Mouse (Mus musculus): ENCODE measurements around the gene Hint3. TPM values are rescaled to one million over a fixed set of nuclear protein-coding genes. Genes with fewer than 3 reads are reported as not detected.

Hint3 gene
- total and polyA plus RNA-seq, 2 experiments from 2014 or later: 33.4 to 75.0 TPM

GRCm38 (mm10) chr10:30585691-30586090, 43.7 kb downstream of the Hint3 start:
- Histone ChIP-seq H3K27ac (ENCODE audit: low read depth) (no peak overlapping the region), H3K4me1 (ENCODE audit: control insufficient read depth, insufficient read depth) (no peaks in the 10 kb centered on the region), H3K9me3 (replicated peaks; ENCODE audit: control insufficient read depth, low read length) (no peaks in the 10 kb centered on the region), H3K27me3 (ENCODE audit: control insufficient read depth, insufficient read depth, low read length) (no peaks in the 10 kb centered on the region), H3K36me3 (replicated peaks; ENCODE audit: control insufficient read depth, insufficient read depth, low read length) (peaks cover 35% of the 10 kb centered on the region), H3K4me2 (ENCODE audit: low read depth, low read length) (no peak overlapping the region), H3K4me3 (ENCODE audit: low read depth, low read length) (no peak overlapping the region), H3K9ac (replicated peaks; ENCODE audit: low read depth, low read length) (no peak overlapping the region)
- TF ChIP-seq CTCF (IDR thresholded peaks at IDR 0.05; ENCODE audit: low read depth) (no peak), EP300 (IDR thresholded peaks at IDR 0.05; ENCODE audit: low read depth) (no peak)
- 87% methylated on average over 1 of the region's 1 CpGs for whole genome bisulfite sequencing
- DNase-seq (ENCODE audit: low spot score) (no peak), ATAC-seq (ENCODE audit: insufficient read depth, low read depth) (no peak)

GRCm38 (mm10) chr10:30577670-30578280, 51.7 kb downstream of the Hint3 start:
- Histone ChIP-seq H3K36me3 (replicated peaks; ENCODE audit: control insufficient read depth, insufficient read depth, low read length) (0 out of 2 replicates have a peak, but pooled peaks cover 7% of the 10 kb centered on the region), H3K4me2 (ENCODE audit: low read depth, low read length) (no peak overlapping the region), H3K9ac (replicated peaks; ENCODE audit: low read depth, low read length) (no peak overlapping the region), H3K27ac (ENCODE audit: low read depth) (no peak overlapping the region), H3K9me3 (replicated peaks; ENCODE audit: control insufficient read depth, low read length) (no peaks in the 10 kb centered on the region), H3K4me3 (ENCODE audit: low read depth, low read length) (no peak overlapping the region), H3K4me1 (ENCODE audit: control insufficient read depth, insufficient read depth) (no peaks in the 10 kb centered on the region), H3K27me3 (ENCODE audit: control insufficient read depth, insufficient read depth, low read length) (no peaks in the 10 kb centered on the region)
- TF ChIP-seq CTCF (IDR thresholded peaks at IDR 0.05; ENCODE audit: low read depth): no peak
- no peak for TF ChIP-seq EP300 (IDR thresholded peaks at IDR 0.05; ENCODE audit: low read depth)
- 81% methylated on average over 5 of the region's 5 CpGs for WGBS
- ATAC-seq (ENCODE audit: insufficient read depth, low read depth) (no peak), DNase-seq (ENCODE audit: low spot score) (no peak)

GRCm38 (mm10) chr10:30566364-30566763, 63.1 kb downstream of the Hint3 start:
- Histone ChIP-seq H3K27ac (ENCODE audit: low read depth) (no peak overlapping the region), H3K4me1 (ENCODE audit: control insufficient read depth, insufficient read depth) (no peaks in the 10 kb centered on the region), H3K4me3 (ENCODE audit: low read depth, low read length) (no peak overlapping the region), H3K27me3 (ENCODE audit: control insufficient read depth, insufficient read depth, low read length) (no peaks in the 10 kb centered on the region), H3K36me3 (replicated peaks; ENCODE audit: control insufficient read depth, insufficient read depth, low read length) (peaks cover 16% of the 10 kb centered on the region), H3K9ac (replicated peaks; ENCODE audit: low read depth, low read length) (no peak overlapping the region), H3K9me3 (replicated peaks; ENCODE audit: control insufficient read depth, low read length) (no peaks in the 10 kb centered on the region), H3K4me2 (ENCODE audit: low read depth, low read length) (no peak overlapping the region)
- TF ChIP-seq EP300 (IDR thresholded peaks at IDR 0.05; ENCODE audit: low read depth) (no peak), CTCF (IDR thresholded peaks at IDR 0.05; ENCODE audit: low read depth) (no peak)
- DNase-seq (ENCODE audit: low spot score): no peak
- no peak for ATAC-seq (ENCODE audit: insufficient read depth, low read depth)

GRCm38 (mm10) chr10:30564651-30565050, 64.8 kb downstream of the Hint3 start:
- H3K9me3 ChIP-seq (replicated peaks; ENCODE audit: control insufficient read depth, low read length): no peaks in the 10 kb centered on the region
- no peak for TF ChIP-seq CTCF (IDR thresholded peaks at IDR 0.05; ENCODE audit: low read depth)
- H3K4me2 ChIP-seq (ENCODE audit: low read depth, low read length): no peak overlapping the region
- H3K4me1 ChIP-seq (ENCODE audit: control insufficient read depth, insufficient read depth): no peaks in the 10 kb centered on the region
- H3K4me3 ChIP-seq (ENCODE audit: low read depth, low read length): no peak overlapping the region
- H3K36me3 ChIP-seq (replicated peaks; ENCODE audit: control insufficient read depth, insufficient read depth, low read length): peaks cover 26% of the 10 kb centered on the region
- DNase-seq (ENCODE audit: low spot score) (no peak), ATAC-seq (ENCODE audit: insufficient read depth, low read depth) (no peak)
- no peak overlapping the region for H3K27ac ChIP-seq (ENCODE audit: low read depth)
- H3K27me3 ChIP-seq (ENCODE audit: control insufficient read depth, insufficient read depth, low read length): no peaks in the 10 kb centered on the region
- H3K9ac ChIP-seq (replicated peaks; ENCODE audit: low read depth, low read length): no peak overlapping the region
- 81% methylated on average over 3 of the region's 3 CpGs for WGBS

Other genes with a start within 250 kb of the Hint3 start
- gene Trmt11, start 28.9 kb downstream of the Hint3 start, total RNA-seq (2014; rRNA removed; ENCODE audit: low replicate concordance): 4.0 and 9.1 TPM in 2 replicates
- gene Trmt11, start 28.9 kb downstream of the Hint3 start, polyA plus RNA-seq (2015; fragmentation: Nextera tagmentation; extraction: Ambion mirVana): 8.7 and 11.3 TPM in 2 replicates
- gene Ncoa7, start 173.7 kb upstream of the Hint3 start, total RNA-seq (2014; rRNA removed; ENCODE audit: low replicate concordance): 1.3 and 9.2 TPM in 2 replicates
- gene Ncoa7, start 173.7 kb upstream of the Hint3 start, polyA plus RNA-seq (2015; fragmentation: Nextera tagmentation; extraction: Ambion mirVana): 5.4 and 6.5 TPM in 2 replicates
- gene Hey2, start 213.2 kb upstream of the Hint3 start, total RNA-seq (2014; rRNA removed; ENCODE audit: low replicate concordance): 69.7 and 73.9 TPM in 2 replicates
- gene Hey2, start 213.2 kb upstream of the Hint3 start, polyA plus RNA-seq (2015; fragmentation: Nextera tagmentation; extraction: Ambion mirVana): 23.7 and 25.6 TPM in 2 replicates